Comparison of ENCODE assay signal across 27 mouse cellular contexts in the genomic region with DNA sequence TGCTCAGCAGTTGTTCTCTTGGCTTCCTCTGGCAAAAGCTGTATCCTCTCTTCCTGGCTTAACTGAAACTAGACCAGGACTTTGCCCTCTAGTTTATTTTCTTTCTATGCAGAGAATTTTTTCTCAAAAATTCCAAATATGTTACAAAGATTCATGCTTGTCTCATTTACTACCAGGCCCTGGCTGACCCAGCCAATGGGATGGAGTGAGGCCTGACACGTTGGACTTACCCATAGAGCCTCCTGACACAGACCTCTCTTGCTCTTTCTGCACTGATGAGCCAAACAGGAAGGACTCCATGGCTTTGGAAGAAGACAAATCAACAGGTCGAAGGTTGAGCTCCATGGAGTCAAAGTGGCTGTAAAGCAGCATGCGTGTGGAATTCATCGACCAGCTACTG.
DNase-seq lines count a peak whose midpoint lies in the region; ATAC-seq and TF ChIP-seq lines count a peak whose summit lies in the region.
"Had no signal": no experiment of that assay in that cellular context is flagged by ENCODE, and none has a peak within 500 bp of the region (broad histone marks: within the 10 kb centered on the region; RNA-seq: fewer than 3 reads in every experiment).

No protein-coding gene starts in this region.

- TF ChIP-seq CTCF in intestine, postnatal 0 days (IDR thresholded peaks at IDR 0.05; ENCODE audit: low read depth): no peak

- peak; percentile 25; the same call in 1 of the 2 replicates for ATAC-seq in intestine, embryonic 15.5 days
- no peak for ATAC-seq in intestine, postnatal 0 days
- ATAC-seq: midbrain, embryonic 15.5 days; Patski had no signal

- H3K27me3 ChIP-seq in intestine, embryonic 15.5 days (replicated peaks): no peaks in the 10 kb centered on the region
- H3K27me3 ChIP-seq in intestine, postnatal 0 days (replicated peaks; ENCODE audit: control insufficient read depth, insufficient read depth, low read length): no peaks in the 10 kb centered on the region
- H3K27me3 ChIP-seq: embryonic facial prominence, embryonic 13.5 days; forebrain, embryonic 12.5 days; heart, embryonic 15.5 days; hindbrain, embryonic 15.5 days; limb, embryonic 13.5 days; midbrain, embryonic 15.5 days; neural tube, embryonic 13.5 days; Patski had no signal

- H3K4me3 ChIP-seq in intestine, embryonic 15.5 days (replicated peaks): no peak overlapping the region
- no peak overlapping the region for H3K4me3 ChIP-seq in intestine, postnatal 0 days (ENCODE audit: low read depth, low read length)
- H3K4me3 ChIP-seq: embryonic facial prominence, embryonic 13.5 days; erythroblast, embryonic 14.5 days; forebrain, embryonic 12.5 days; heart, embryonic 15.5 days; hindbrain, embryonic 15.5 days; limb, embryonic 13.5 days; midbrain, embryonic 15.5 days; myocyte; neural tube, embryonic 13.5 days had no signal

- H3K9me3 ChIP-seq in intestine, embryonic 15.5 days: no peaks in the 10 kb centered on the region
- no peaks in the 10 kb centered on the region for H3K9me3 ChIP-seq in intestine, postnatal 0 days (ENCODE audit: control insufficient read depth)
- H3K9me3 ChIP-seq: embryonic facial prominence, embryonic 13.5 days; forebrain, embryonic 12.5 days; heart, embryonic 15.5 days; hindbrain, embryonic 15.5 days; limb, embryonic 13.5 days; midbrain, embryonic 15.5 days; neural tube, embryonic 13.5 days had no signal

- WGBS in intestine, embryonic 15.5 days: 68% methylated on average over 4 of the region's 4 CpGs
- 66% methylated on average over 4 of the region's 4 CpGs for WGBS in intestine, postnatal 0 days

- no peaks in the 10 kb centered on the region for H3K4me1 ChIP-seq in intestine, embryonic 15.5 days (replicated peaks)
- H3K4me1 ChIP-seq in intestine, postnatal 0 days (replicated peaks; ENCODE audit: control insufficient read depth, insufficient read depth, low read length): no peaks in the 10 kb centered on the region
- H3K4me1 ChIP-seq: forebrain, embryonic 12.5 days; heart, embryonic 15.5 days; limb, embryonic 13.5 days had no signal

- H3K27ac ChIP-seq in intestine, embryonic 15.5 days: no peak overlapping the region
- H3K27ac ChIP-seq in intestine, postnatal 0 days (ENCODE audit: low read depth, low read length): no peak overlapping the region
- H3K27ac ChIP-seq: embryonic facial prominence, embryonic 13.5 days; forebrain, embryonic 12.5 days; heart, embryonic 15.5 days; hindbrain, embryonic 15.5 days; limb, embryonic 13.5 days; liver, embryonic 14.5 days; midbrain, embryonic 15.5 days; neural tube, embryonic 13.5 days; stomach, postnatal 0 days had no signal

- peak; percentile 15 for DNase-seq in embryo, embryonic 10.5 days (ENCODE audit: low spot score)
- peak; percentile 53 for DNase-seq in kidney, adult 9 months
- peak; percentile 6 to 41 for DNase-seq in kidney, postnatal 4 days
- DNase-seq in right cerebral cortex, postnatal 4 days: no peak
- no peak for DNase-seq in right cerebral cortex, postnatal 14 days
- DNase-seq: adrenal gland, postnatal 36 days; cerebellum, adult 9-10 months; gastrocnemius, postnatal 36 days; layer of hippocampus, adult 9-11 months; lung, embryonic 14.5 days; lung, postnatal 4 days; right cerebral cortex, adult 18-20 months; thymus, adult 2 months had no signal

- no peak overlapping the region for H3K4me2 ChIP-seq in intestine, embryonic 15.5 days (replicated peaks)
- no peak overlapping the region for H3K4me2 ChIP-seq in intestine, postnatal 0 days (replicated peaks; ENCODE audit: low read depth)
- H3K4me2 ChIP-seq: embryonic facial prominence, embryonic 13.5 days; forebrain, embryonic 12.5 days; heart, embryonic 15.5 days; hindbrain, embryonic 15.5 days; limb, embryonic 13.5 days; lung, embryonic 14.5 days; midbrain, embryonic 15.5 days; neural tube, embryonic 13.5 days had no signal

- no peak overlapping the region for H3K9ac ChIP-seq in intestine, embryonic 15.5 days
- H3K9ac ChIP-seq in intestine, postnatal 0 days (ENCODE audit: low read depth, low read length): no peak overlapping the region
- H3K9ac ChIP-seq: embryonic facial prominence, embryonic 13.5 days; forebrain, embryonic 12.5 days; heart, embryonic 15.5 days; hindbrain, embryonic 15.5 days; limb, embryonic 13.5 days; liver, embryonic 14.5 days; lung, embryonic 14.5 days; midbrain, embryonic 15.5 days; neural tube, embryonic 13.5 days had no signal

- H3K36me3 ChIP-seq in intestine, embryonic 15.5 days: no peaks in the 10 kb centered on the region
- H3K36me3 ChIP-seq in intestine, postnatal 0 days (ENCODE audit: control insufficient read depth, insufficient read depth): no peaks in the 10 kb centered on the region
- H3K36me3 ChIP-seq: forebrain, embryonic 12.5 days; heart, embryonic 15.5 days; hindbrain, embryonic 15.5 days; limb, embryonic 13.5 days; midbrain, embryonic 15.5 days; neural tube, embryonic 13.5 days had no signal

Comparison
In these comparisons a context has a peak if more than half of its experiments do, and no peak if none do; other contexts are left out.
1. DNase-seq: peak in embryo, embryonic 10.5 days (single experiment), kidney, adult 9 months (single experiment) and kidney, postnatal 4 days (2 of 2); none in right cerebral cortex, postnatal 4 days (single experiment) and right cerebral cortex, postnatal 14 days (single experiment).